Mouse (Mus musculus): ENCODE results near the gene Tgm7. TPM values are rescaled to one million over a fixed set of nuclear protein-coding genes. Genes with fewer than 3 reads are reported as not detected.

Tgm7 gene
- not detected in 2 replicates for polyA plus RNA-seq (2014; fragmentation: Nextera tagmentation; extraction: Ambion mirVana)

- Histone ChIP-seq H3K36me3 (ENCODE audit: control insufficient read depth, insufficient read depth, low read length) (no peaks in the 10 kb centered on the region), H3K4me3 (ENCODE audit: low read depth, low read length) (no peak within 1 kb of the TSS), H3K27me3 (ENCODE audit: control insufficient read depth, insufficient read depth, low read length) (no peaks in the 10 kb centered on the region), H3K27ac (ENCODE audit: low read depth, low read length) (no peak within 1 kb of the TSS), H3K9me3 (ENCODE audit: control insufficient read depth, low read length) (no peaks in the 10 kb centered on the region), H3K4me1 (ENCODE audit: control insufficient read depth, insufficient read depth, low read length) (no peaks in the 10 kb centered on the region), H3K4me2 (ENCODE audit: low read depth) (no peak within 1 kb of the TSS), H3K9ac (ENCODE audit: low read length) (no peak within 1 kb of the TSS)
- no peak for DNase-seq (ENCODE audit: low spot score)
- ATAC-seq (ENCODE audit: insufficient read depth, low FRiP score, low TSS enrichment) = no peak
- WGBS = 88% methylated on average over 4 of the region's 4 CpGs
These were observed at the start of gene Tgm7 for GRCm38 (mm10) chr2:121109695-121110094. Gene Tgm7, minus strand, starts transcription at chr2:121109795.

GRCm38 (mm10) chr2:121153100-121153499 lies 43.5 kb upstream of the Tgm7 start:
- H3K27ac ChIP-seq (ENCODE audit: low read depth, low read length) = no peak overlapping the region
- no peaks in the 10 kb centered on the region for H3K4me1 ChIP-seq (ENCODE audit: control insufficient read depth, insufficient read depth, low read length)
- no peak overlapping the region for H3K9ac ChIP-seq (ENCODE audit: low read length)
- H3K27me3 ChIP-seq (ENCODE audit: control insufficient read depth, insufficient read depth, low read length) = no peaks in the 10 kb centered on the region
- H3K36me3 ChIP-seq (ENCODE audit: control insufficient read depth, insufficient read depth, low read length) = no peaks in the 10 kb centered on the region
- H3K4me2 ChIP-seq (ENCODE audit: low read depth) = no peak overlapping the region
- no peak for DNase-seq (ENCODE audit: low spot score)
- WGBS = 89% methylated on average over 3 of the region's 3 CpGs
- H3K4me3 ChIP-seq (ENCODE audit: low read depth, low read length) = no peak overlapping the region
- ATAC-seq (ENCODE audit: insufficient read depth, low FRiP score, low TSS enrichment) = no peak
- no peaks in the 10 kb centered on the region for H3K9me3 ChIP-seq (ENCODE audit: control insufficient read depth, low read length)

GRCm38 (mm10) chr2:121149679-121150078 lies 40.1 kb upstream of the Tgm7 start:
- ATAC-seq (ENCODE audit: insufficient read depth, low FRiP score, low TSS enrichment) = no peak
- Histone ChIP-seq H3K9me3 (ENCODE audit: control insufficient read depth, low read length) (no peaks in the 10 kb centered on the region), H3K4me3 (ENCODE audit: low read depth, low read length) (no peak overlapping the region), H3K27me3 (ENCODE audit: control insufficient read depth, insufficient read depth, low read length) (no peaks in the 10 kb centered on the region), H3K9ac (ENCODE audit: low read length) (no peak overlapping the region), H3K27ac (ENCODE audit: low read depth, low read length) (no peak overlapping the region), H3K36me3 (ENCODE audit: control insufficient read depth, insufficient read depth, low read length) (no peaks in the 10 kb centered on the region), H3K4me2 (ENCODE audit: low read depth) (no peak overlapping the region), H3K4me1 (ENCODE audit: control insufficient read depth, insufficient read depth, low read length) (no peaks in the 10 kb centered on the region)
- DNase-seq (ENCODE audit: low spot score) = no peak
- WGBS = 89% methylated on average over 5 of the region's 5 CpGs

GRCm38 (mm10) chr2:121142415-121142814 lies 32.8 kb upstream of the Tgm7 start:
- H3K36me3 ChIP-seq (ENCODE audit: control insufficient read depth, insufficient read depth, low read length) = peaks cover 4% of the 10 kb centered on the region; the same call in 1 of the 2 replicates
- ATAC-seq (ENCODE audit: insufficient read depth, low FRiP score, low TSS enrichment) (no peak), DNase-seq (ENCODE audit: low spot score) (no peak)
- H3K4me2 ChIP-seq (ENCODE audit: low read depth) = no peak overlapping the region
- WGBS = 53% methylated on average over 2 of the region's 2 CpGs
- H3K9ac ChIP-seq (ENCODE audit: low read length) = no peak overlapping the region
- peaks cover 8% of the 10 kb centered on the region for H3K4me1 ChIP-seq (ENCODE audit: control insufficient read depth, insufficient read depth, low read length)
- no peaks in the 10 kb centered on the region for H3K9me3 ChIP-seq (ENCODE audit: control insufficient read depth, low read length)
- no peak overlapping the region for H3K27ac ChIP-seq (ENCODE audit: low read depth, low read length)
- no peaks in the 10 kb centered on the region for H3K27me3 ChIP-seq (ENCODE audit: control insufficient read depth, insufficient read depth, low read length)
- no peak overlapping the region for H3K4me3 ChIP-seq (ENCODE audit: low read depth, low read length)

- WGBS = 76% methylated on average over 16 of the region's 16 CpGs
- Histone ChIP-seq H3K9ac (ENCODE audit: low read length) (peak overlapping the region; percentile 86), H3K4me3 (ENCODE audit: low read depth, low read length) (peak overlapping the region; percentile 66), H3K36me3 (ENCODE audit: control insufficient read depth, insufficient read depth, low read length) (peaks cover 4% of the 10 kb centered on the region; the same call in 1 of the 2 replicates), H3K9me3 (ENCODE audit: control insufficient read depth, low read length) (no peaks in the 10 kb centered on the region), H3K4me1 (ENCODE audit: control insufficient read depth, insufficient read depth, low read length) (peaks cover 8% of the 10 kb centered on the region), H3K27ac (ENCODE audit: low read depth, low read length) (peak overlapping the region; percentile 97), H3K27me3 (ENCODE audit: control insufficient read depth, insufficient read depth, low read length) (no peaks in the 10 kb centered on the region), H3K4me2 (ENCODE audit: low read depth) (peak overlapping the region; percentile 91)
- DNase-seq (ENCODE audit: low spot score) (no peak), ATAC-seq (ENCODE audit: insufficient read depth, low FRiP score, low TSS enrichment) (no peak)
These were observed 31.8 kb upstream of the Tgm7 start for GRCm38 (mm10) chr2:121141216-121142035.

GRCm38 (mm10) chr2:121140018-121140882 lies 30.7 kb upstream of the Tgm7 start, which contains the start of the genes Adal and Lcmt2:
Gene Adal, plus strand, starts transcription at chr2:121140428.
Gene Lcmt2, minus strand, starts transcription at chr2:121140653.
- peak within 1 kb of the TSS; percentile 97 for H3K27ac ChIP-seq (ENCODE audit: low read depth, low read length)
- H3K36me3 ChIP-seq (ENCODE audit: control insufficient read depth, insufficient read depth, low read length) = peaks cover 4% of the 10 kb centered on the region; the same call in 1 of the 2 replicates
- no peaks in the 10 kb centered on the region for H3K27me3 ChIP-seq (ENCODE audit: control insufficient read depth, insufficient read depth, low read length)
- DNase-seq (ENCODE audit: low spot score) (peak; percentile 92), ATAC-seq (ENCODE audit: insufficient read depth, low FRiP score, low TSS enrichment) (peak; percentile 92)
- under 1% methylated on average over 87 of the region's 87 CpGs for WGBS
- peaks cover 8% of the 10 kb centered on the region for H3K4me1 ChIP-seq (ENCODE audit: control insufficient read depth, insufficient read depth, low read length)
- H3K4me3 ChIP-seq (ENCODE audit: low read depth, low read length) = peak within 1 kb of the TSS; percentile 66
- H3K9ac ChIP-seq (ENCODE audit: low read length) = peak within 1 kb of the TSS; percentile 86
- H3K9me3 ChIP-seq (ENCODE audit: control insufficient read depth, low read length) = no peaks in the 10 kb centered on the region
- peak within 1 kb of the TSS; percentile 91 for H3K4me2 ChIP-seq (ENCODE audit: low read depth)

- 54% methylated on average over 29 of the region's 29 CpGs for WGBS
- ATAC-seq (ENCODE audit: insufficient read depth, low FRiP score, low TSS enrichment) = peak; percentile 17; the same call in 1 of the 2 replicates
- Histone ChIP-seq H3K27ac (ENCODE audit: low read depth, low read length) (peak overlapping the region; percentile 97), H3K4me3 (ENCODE audit: low read depth, low read length) (peak overlapping the region; percentile 66), H3K4me2 (ENCODE audit: low read depth) (peak overlapping the region; percentile 91), H3K9me3 (ENCODE audit: control insufficient read depth, low read length) (no peaks in the 10 kb centered on the region), H3K27me3 (ENCODE audit: control insufficient read depth, insufficient read depth, low read length) (no peaks in the 10 kb centered on the region), H3K4me1 (ENCODE audit: control insufficient read depth, insufficient read depth, low read length) (peaks cover 8% of the 10 kb centered on the region), H3K36me3 (ENCODE audit: control insufficient read depth, insufficient read depth, low read length) (peaks cover 4% of the 10 kb centered on the region; the same call in 1 of the 2 replicates), H3K9ac (ENCODE audit: low read length) (peak overlapping the region; percentile 86)
- DNase-seq (ENCODE audit: low spot score) = no peak
These were observed 29.8 kb upstream of the Tgm7 start for GRCm38 (mm10) chr2:121139266-121140017.

- ATAC-seq (ENCODE audit: insufficient read depth, low FRiP score, low TSS enrichment) (no peak), DNase-seq (ENCODE audit: low spot score) (no peak)
- Histone ChIP-seq H3K9me3 (ENCODE audit: control insufficient read depth, low read length) (no peaks in the 10 kb centered on the region), H3K27ac (ENCODE audit: low read depth, low read length) (no peak overlapping the region), H3K4me3 (ENCODE audit: low read depth, low read length) (no peak overlapping the region), H3K36me3 (ENCODE audit: control insufficient read depth, insufficient read depth, low read length) (peaks cover 4% of the 10 kb centered on the region; the same call in 1 of the 2 replicates), H3K4me2 (ENCODE audit: low read depth) (no peak overlapping the region), H3K9ac (ENCODE audit: low read length) (no peak overlapping the region), H3K4me1 (ENCODE audit: control insufficient read depth, insufficient read depth, low read length) (peaks cover 8% of the 10 kb centered on the region), H3K27me3 (ENCODE audit: control insufficient read depth, insufficient read depth, low read length) (no peaks in the 10 kb centered on the region)
- WGBS = 96% methylated on average over 4 of the region's 4 CpGs
These were observed 27.8 kb upstream of the Tgm7 start for GRCm38 (mm10) chr2:121137371-121137770.

Measured in neural tube, embryonic 11.5 days (tissue).